Mouse (Mus musculus) liver, adult (tissue): ENCODE measurements around the gene Ascl3.

Experiments
- GATA4 ChIP-seq: IDR thresholded peaks from 2 replicates; pipeline ENCODE4 v1.6.1; 2014; ENCODE audit warnings: mild to moderate bottlenecking, low read length; ENCODE audit not compliant: insufficient replicate concordance

Gene Ascl3

DNA sequence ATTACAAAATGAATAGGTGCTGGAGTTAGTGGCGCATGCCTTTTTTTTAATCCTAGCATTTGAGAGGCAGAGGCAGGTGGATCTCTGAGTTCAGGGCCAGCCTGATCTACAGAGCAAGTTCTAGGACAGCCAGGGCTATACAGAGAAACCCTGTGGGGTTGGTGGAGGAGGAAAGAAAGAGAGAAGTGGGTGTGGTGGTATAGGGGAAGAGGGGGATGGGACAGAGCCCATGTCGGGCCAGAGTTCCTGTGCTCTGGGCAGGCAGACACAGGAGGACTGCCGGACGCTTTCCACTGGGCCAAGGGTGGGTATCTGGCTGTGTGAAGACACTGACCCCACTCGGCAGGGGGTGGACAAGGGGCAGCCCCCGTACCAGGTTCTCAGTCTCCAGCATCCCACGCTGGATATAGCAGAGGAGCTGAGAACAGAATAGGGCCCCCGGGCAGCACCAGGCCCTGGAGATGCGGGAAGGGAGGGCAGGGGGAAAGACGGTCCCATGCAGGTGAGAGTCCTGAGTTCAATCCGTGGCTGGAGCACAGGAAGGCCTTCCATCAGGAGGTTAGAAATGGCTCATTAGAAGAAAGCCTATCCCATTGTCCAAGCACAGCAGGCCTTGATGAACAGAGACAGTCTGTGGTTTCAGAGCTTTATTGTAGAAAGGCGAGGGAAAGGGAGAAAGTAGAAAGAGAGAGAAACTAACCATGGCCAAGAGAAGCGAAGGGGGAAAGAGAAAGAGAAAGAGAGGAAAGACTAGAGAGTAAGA is 36.8 kb downstream of the Ascl3 start:
- no peak for TF ChIP-seq GATA4

- TF ChIP-seq GATA4, result peak; percentile 10; the same call in 1 of the 2 replicates
Measured at GRCm38 (mm10) chr7:109690961-109691360, 40.6 kb downstream of the Ascl3 start.

- no peak for TF ChIP-seq GATA4
Measured at GRCm38 (mm10) chr7:109690101-109690500, 41.4 kb downstream of the Ascl3 start.

- no peak for TF ChIP-seq GATA4
Measured at GRCm38 (mm10) chr7:109686585-109687128, 44.9 kb downstream of the Ascl3 start.

DNA sequence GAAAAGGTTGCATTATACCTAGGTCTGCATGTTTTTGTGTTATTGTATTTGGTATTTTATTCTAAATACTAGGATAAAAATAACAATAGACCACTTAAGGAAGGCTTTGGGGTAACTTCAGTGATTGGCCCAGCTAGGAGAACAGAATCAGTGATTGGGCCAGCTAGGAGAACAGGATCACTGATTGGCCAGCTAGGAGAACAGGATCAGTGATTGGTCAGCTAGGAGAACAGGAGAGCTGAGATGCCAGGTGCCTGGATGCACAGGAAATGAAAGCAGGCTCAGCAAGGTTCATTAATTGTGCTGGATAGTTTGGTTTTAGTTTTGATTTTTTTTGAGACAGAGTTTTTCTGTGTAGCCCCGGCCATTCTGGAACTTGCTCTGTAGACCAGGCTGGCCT is 50.6 kb downstream of the Ascl3 start:
- no peak for TF ChIP-seq GATA4

- TF ChIP-seq GATA4, result no peak
Measured at GRCm38 (mm10) chr7:109680284-109680683, 51.2 kb downstream of the Ascl3 start.
